Mouse (Mus musculus): Measurements from ENCODE around the gene Rint1.
"Not testable (repeated sequence)": the region's sequence is repeated elsewhere in the genome, so short reads cannot be mapped to it uniquely, and the experiment has no call there.

The Rint1 gene

GRCm38 (mm10) chr5:23830897-23831752 is 43.6 kb downstream of the Rint1 start:
- peak; percentile 29 to 31 for DNase-seq

- DNase-seq, result not testable (repeated sequence)
Measured at GRCm38 (mm10) chr5:23835691-23836090, 48.2 kb downstream of the Rint1 start.

- DNase-seq, result no peak
Measured at GRCm38 (mm10) chr5:23838158-23838557, 50.6 kb downstream of the Rint1 start.

- DNase-seq, result peak; percentile 96 to 97
Measured at GRCm38 (mm10) chr5:23843674-23844530, 56.4 kb downstream of the Rint1 start, which contains the start of gene Tomm7. Gene Tomm7, minus strand, starts transcription at chr5:23844161.

- DNase-seq, result peak; percentile 35 to 50
Measured at GRCm38 (mm10) chr5:23844531-23844841, 57.0 kb downstream of the Rint1 start.

- DNase-seq, result no peak
Measured at GRCm38 (mm10) chr5:23845141-23845540, 57.6 kb downstream of the Rint1 start.

- peak; percentile 88 to 96 for DNase-seq
Measured at GRCm38 (mm10) chr5:23850345-23851159, 63.0 kb downstream of the Rint1 start.

- DNase-seq, result not testable (repeated sequence)
Measured at GRCm38 (mm10) chr5:23851160-23851555, 63.6 kb downstream of the Rint1 start.

GRCm38 (mm10) chr5:23852916-23853315 is 65.4 kb downstream of the Rint1 start:
- DNase-seq, result not testable (repeated sequence)

GRCm38 (mm10) chr5:23855484-23855883 is 68.0 kb downstream of the Rint1 start:
- no peak for DNase-seq

- no peak for DNase-seq
Measured at GRCm38 (mm10) chr5:23856164-23856563, 68.7 kb downstream of the Rint1 start.

- no peak for DNase-seq
Measured at GRCm38 (mm10) chr5:23857189-23857588, 69.7 kb downstream of the Rint1 start.

- no peak for DNase-seq
Measured at GRCm38 (mm10) chr5:23858001-23858400, 70.5 kb downstream of the Rint1 start.

GRCm38 (mm10) chr5:23858643-23859042 is 71.1 kb downstream of the Rint1 start:
- no peak for DNase-seq

GRCm38 (mm10) chr5:23859087-23859718 is 71.7 kb downstream of the Rint1 start:
- DNase-seq, result no peak

- DNase-seq, result no peak
Measured at GRCm38 (mm10) chr5:23859896-23860295, 72.4 kb downstream of the Rint1 start.

- DNase-seq, result no peak
Measured at GRCm38 (mm10) chr5:23861721-23862120, 74.2 kb downstream of the Rint1 start.

GRCm38 (mm10) chr5:23862291-23862690 is 74.8 kb downstream of the Rint1 start:
- DNase-seq, result no peak

- no peak for DNase-seq
Measured at GRCm38 (mm10) chr5:23863166-23864053, 75.9 kb downstream of the Rint1 start.

GRCm38 (mm10) chr5:23864054-23864965 is 76.8 kb downstream of the Rint1 start:
- DNase-seq, result no peak

Measured in cerebellum, adult 18-20 months (tissue).